Mouse (Mus musculus) MEL (cell line): ENCODE results near the gene Aunip.

Experiments
- BHLHE40 ChIP-seq: IDR thresholded peaks from 2 replicates; pipeline ENCODE4 v1.6.1; 2012; ENCODE audit warnings: low read depth, mild to moderate bottlenecking, inconsistent platforms, low read length, improper control_type of control experiment, borderline replicate concordance
- CTCF ChIP-seq, 3 experiments: IDR thresholded peaks in 2 of 3; conservative IDR thresholded peaks in 1 of 3; 2 replicates each; pipeline ENCODE4 v1.5.1; 2011 to 2012; ENCODE audit warnings: low read length in 3 of 3, low read depth in 2 of 3, mild to moderate bottlenecking in 2 of 3, improper control_type of control experiment in 1 of 3, inconsistent platforms in 1 of 3, mixed read lengths in 1 of 3, moderate library complexity in 1 of 3; ENCODE audit not compliant: control insufficient read depth in 1 of 3, insufficient read depth in 1 of 3, poor library complexity in 1 of 3, severe bottlenecking in 1 of 3
- GABPA ChIP-seq: IDR thresholded peaks from 2 replicates; pipeline ENCODE4 v1.6.1; 2012; ENCODE audit warnings: low read depth, mild to moderate bottlenecking, inconsistent platforms, low read length, improper control_type of control experiment, moderate library complexity
- MAFK ChIP-seq: IDR thresholded peaks from 2 replicates; pipeline ENCODE4 v1.6.1; 2011; ENCODE audit warnings: low read depth, mild to moderate bottlenecking, low read length, improper control_type of control experiment, borderline replicate concordance
- POLR2A ChIP-seq, 2 experiments: IDR thresholded peaks; 2 replicates each; pipeline ENCODE4 v1.6.1; 2011 to 2012; ENCODE audit warnings: low read length in 2 of 2, mild to moderate bottlenecking in 2 of 2, control low read depth in 1 of 2, improper control_type of control experiment in 1 of 2, low read depth in 1 of 2, moderate library complexity in 1 of 2; ENCODE audit not compliant: control insufficient read depth in 1 of 2, insufficient read depth in 1 of 2, poor library complexity in 1 of 2
- POLR2AphosphoS2 ChIP-seq: IDR thresholded peaks from 2 replicates; pipeline ENCODE4 v1.6.1; 2011; ENCODE audit warnings: low read length, improper control_type of control experiment
- RAD21 ChIP-seq: IDR thresholded peaks from 2 replicates; pipeline ENCODE4 v1.6.1; 2011; ENCODE audit warnings: mild to moderate bottlenecking, low read depth, low read length, improper control_type of control experiment
- SIN3A ChIP-seq: IDR thresholded peaks from 2 replicates; pipeline ENCODE4 v1.6.1; 2012; ENCODE audit warnings: low read length, improper control_type of control experiment, inconsistent platforms
- SMC3 ChIP-seq: IDR thresholded peaks from 2 replicates; pipeline ENCODE4 v1.6.1; 2011; ENCODE audit warnings: low read depth, low read length, improper control_type of control experiment
- USF2 ChIP-seq, 2 experiments: IDR thresholded peaks; 2 replicates each; pipeline ENCODE4 v1.6.1; 2011 to 2012; ENCODE audit warnings: improper control_type of control experiment in 2 of 2, low read length in 2 of 2, borderline replicate concordance in 1 of 2, inconsistent platforms in 1 of 2, low read depth in 1 of 2, mild to moderate bottlenecking in 1 of 2; ENCODE audit not compliant: insufficient read depth in 1 of 2

GRCm38 (mm10) chr4:134469985-134470384 lies 40.8 kb upstream of the Aunip start:
- TF ChIP-seq SMC3 (no peak), CTCF (IDR thresholded peaks at IDR 0.05 in 2 of 3, conservative IDR thresholded peaks at IDR 0.05 in 1 of 3; ENCODE audit: control insufficient read depth in 1 of 3, insufficient read depth in 1 of 3, low read depth in 2 of 3, low read length in 3 of 3, poor library complexity in 1 of 3, severe bottlenecking in 1 of 3) (no peak), SIN3A (no peak), POLR2A (IDR thresholded peaks at IDR 0.05; ENCODE audit: control insufficient read depth in 1 of 2, insufficient read depth in 1 of 2, low read depth in 1 of 2, low read length in 2 of 2, poor library complexity in 1 of 2) (no peak), POLR2AphosphoS2 (no peak), MAFK (no peak), USF2 (IDR thresholded peaks at IDR 0.05; ENCODE audit: borderline replicate concordance in 1 of 2, insufficient read depth in 1 of 2, low read depth in 1 of 2, low read length in 2 of 2) (no peak), BHLHE40 (no peak), RAD21 (no peak), GABPA (no peak)
